Mouse (Mus musculus) macrophage (primary cell): ENCODE results near the gene Pdcl3. TPM values are rescaled to one million over a fixed set of nuclear protein-coding genes. Genes with fewer than 3 reads are reported as not detected.
"Not testable (repeated sequence)": the region's sequence is repeated elsewhere in the genome, so short reads cannot be mapped to it uniquely, and the experiment has no call there.

Experiments used
- H3K27ac ChIP-seq: fragments of 350-480 bp; formaldehyde crosslinking; 2 replicates; pipeline ENCODE4 v1.9.0; 2021
- H3K36me3 ChIP-seq: fragments of 350-480 bp; formaldehyde crosslinking; 2 replicates; pipeline ENCODE4 v1.9.0; 2021; ENCODE audit errors: inconsistent target
- H3K4me3 ChIP-seq: fragments of 350-480 bp; formaldehyde crosslinking; 2 replicates; pipeline ENCODE4 v1.9.0; 2021; ENCODE audit errors: inconsistent target
- H3K79me2 ChIP-seq: fragments of 350-480 bp; formaldehyde crosslinking; 2 replicates; pipeline ENCODE4 v1.9.0; 2021; ENCODE audit errors: inconsistent target
- WGBS: methylation state at CpG from one replicate; pipeline ENCODE4 v1.1.7; 2026; ENCODE audit warnings: inconsistent platforms; ENCODE audit not compliant: missing documents; 5-methylcytosine and 5-hydroxymethylcytosine counted together
- polyA plus RNA-seq: library from polyadenylated mRNA; stranded (reverse); fragments of 250-400 nt; gene quantifications from 3 replicates; pipeline ENCODE4 v1.2.4, GENCODE M21; 2018; ENCODE audit warnings: inconsistent platforms

The Pdcl3 gene
- polyA plus RNA-seq, 1 experiment from 2014 or later, result 66.2 TPM

DNA sequence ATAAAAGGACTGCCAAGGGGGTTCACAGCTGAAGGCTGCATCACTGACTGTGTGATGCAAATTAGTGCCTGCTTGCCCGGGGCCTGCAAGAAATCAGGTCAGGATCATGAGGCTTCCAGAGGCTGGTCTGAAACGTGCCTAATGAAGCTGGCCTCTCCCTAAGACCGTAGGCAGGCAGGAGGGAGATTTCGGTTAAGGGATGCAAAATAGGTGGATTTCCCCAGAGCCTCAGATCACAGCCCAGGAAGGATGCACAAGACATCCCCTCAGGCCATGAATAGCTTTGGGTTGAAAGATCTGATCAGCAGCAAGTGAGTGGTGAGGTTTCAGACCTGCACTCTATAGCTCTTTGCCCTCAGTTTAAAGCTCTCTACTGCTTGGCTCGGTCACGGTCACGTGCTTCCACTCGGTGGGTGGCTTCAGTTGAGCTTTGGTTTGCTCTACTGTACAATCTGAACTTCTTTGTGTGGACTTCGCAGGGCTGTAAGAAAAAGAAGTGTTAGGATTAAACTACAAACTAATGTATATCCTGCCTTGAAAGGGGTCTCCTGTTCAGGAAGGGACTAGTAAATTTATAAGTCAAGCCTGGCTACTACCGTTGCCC is 20.4 kb downstream of the Pdcl3 start:
- WGBS, result 92% methylated on average over 10 of the region's 10 CpGs
- Histone ChIP-seq H3K4me3 (no peak overlapping the region), H3K36me3 (no peaks in the 10 kb centered on the region), H3K27ac (no peak overlapping the region), H3K79me2 (no peaks in the 10 kb centered on the region)

DNA sequence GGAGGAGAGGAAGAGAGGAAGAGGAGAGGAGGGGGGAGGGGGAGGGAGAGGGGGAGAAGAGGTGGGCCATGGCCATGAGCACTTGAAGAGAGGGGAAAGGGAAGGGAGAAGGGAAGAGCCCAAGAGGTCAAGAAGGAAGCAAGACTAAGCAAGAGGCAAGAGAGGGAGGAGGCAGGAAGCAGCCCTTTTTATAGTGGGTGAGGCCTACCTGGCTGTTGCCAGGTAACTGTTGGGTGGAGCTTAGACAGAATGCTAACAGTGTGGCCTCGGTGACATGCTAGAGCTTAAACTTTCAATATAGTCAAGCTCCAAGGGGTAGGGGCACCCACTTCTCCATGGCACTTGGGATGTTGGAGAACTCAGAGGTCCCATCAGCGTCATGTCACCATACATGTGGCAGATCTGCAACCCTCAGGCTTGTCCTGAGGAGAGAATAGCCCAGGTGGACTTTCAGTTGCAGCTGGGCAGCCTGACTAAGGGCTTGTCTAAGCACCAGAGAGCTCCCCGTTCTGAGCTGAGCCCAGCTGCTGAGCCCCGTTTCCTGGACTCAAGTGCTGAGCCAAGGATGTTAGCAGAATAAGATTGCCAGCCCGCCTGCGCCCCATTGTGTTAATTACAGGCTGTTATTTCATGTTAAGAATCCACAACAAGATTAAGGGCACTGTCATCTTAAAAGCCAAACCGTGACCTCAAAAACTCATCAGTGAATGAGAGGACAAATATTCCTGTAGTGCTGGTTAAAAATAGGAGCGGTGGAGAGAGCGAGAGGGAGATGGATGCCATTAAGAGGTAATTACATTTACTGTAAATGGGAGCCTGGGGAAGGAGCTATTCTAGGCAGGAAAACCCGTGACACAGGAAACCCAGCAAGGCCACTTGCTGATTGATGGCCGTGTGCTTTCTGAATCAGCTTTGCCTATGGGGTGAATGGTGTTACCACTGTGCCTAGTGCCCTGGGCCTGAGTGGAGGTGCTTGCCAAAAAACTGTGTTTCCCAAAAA is 21.7 kb downstream of the Pdcl3 start:
- no peaks in the 10 kb centered on the region for H3K36me3 ChIP-seq
- no peaks in the 10 kb centered on the region for H3K79me2 ChIP-seq
- WGBS, result 25% methylated on average over 11 of the region's 11 CpGs
- H3K27ac ChIP-seq, result no peak overlapping the region
- H3K4me3 ChIP-seq, result no peak overlapping the region

DNA sequence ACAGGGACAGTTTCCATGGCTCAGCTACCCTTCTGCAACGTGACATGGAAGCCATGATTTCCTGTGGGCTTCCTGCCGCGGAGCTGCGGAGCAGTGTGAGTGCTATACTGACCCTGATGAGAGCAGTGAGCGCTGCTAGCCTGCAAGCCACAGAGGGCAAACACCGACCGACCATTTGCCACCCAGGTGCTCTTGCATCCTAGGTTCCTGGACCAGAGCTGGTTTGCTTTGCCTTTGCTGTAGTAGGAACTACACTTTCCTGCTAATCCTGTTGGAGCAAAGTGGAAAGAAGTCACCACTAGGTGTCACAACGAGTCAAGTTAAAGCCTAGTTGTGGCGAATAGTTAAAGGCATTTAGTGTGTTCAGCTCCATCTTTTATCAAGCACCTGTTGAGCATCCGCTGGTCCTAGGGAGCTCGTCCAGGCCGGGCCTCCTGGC is 25.2 kb downstream of the Pdcl3 start:
- H3K79me2 ChIP-seq, result no peaks in the 10 kb centered on the region
- no peak overlapping the region for H3K27ac ChIP-seq
- 2% methylated on average over 12 of the region's 12 CpGs for WGBS
- no peaks in the 10 kb centered on the region for H3K36me3 ChIP-seq
- H3K4me3 ChIP-seq, result no peak overlapping the region

DNA sequence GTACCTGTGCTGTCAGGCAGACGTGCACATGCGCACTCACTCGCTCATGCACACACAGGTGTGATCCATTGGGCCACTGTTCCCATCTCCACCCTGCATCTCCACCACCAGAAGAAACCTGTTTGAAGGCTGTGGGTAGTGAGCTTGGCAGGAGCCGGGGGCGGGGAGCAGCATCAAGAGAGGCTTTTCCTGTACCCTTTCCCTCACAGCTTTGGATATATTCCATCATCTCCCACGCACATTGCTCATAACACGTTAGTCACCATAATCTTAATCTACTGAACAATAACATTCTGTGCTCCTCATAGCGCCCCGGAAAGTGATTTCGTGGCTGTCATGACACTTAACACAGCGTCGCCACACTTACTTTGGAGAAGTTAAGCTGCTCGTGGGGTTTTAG is 27.2 kb downstream of the Pdcl3 start:
- Histone ChIP-seq H3K36me3 (no peaks in the 10 kb centered on the region), H3K27ac (no peak overlapping the region), H3K4me3 (no peak overlapping the region), H3K79me2 (no peaks in the 10 kb centered on the region)
- WGBS, result 92% methylated on average over 13 of the region's 13 CpGs

DNA sequence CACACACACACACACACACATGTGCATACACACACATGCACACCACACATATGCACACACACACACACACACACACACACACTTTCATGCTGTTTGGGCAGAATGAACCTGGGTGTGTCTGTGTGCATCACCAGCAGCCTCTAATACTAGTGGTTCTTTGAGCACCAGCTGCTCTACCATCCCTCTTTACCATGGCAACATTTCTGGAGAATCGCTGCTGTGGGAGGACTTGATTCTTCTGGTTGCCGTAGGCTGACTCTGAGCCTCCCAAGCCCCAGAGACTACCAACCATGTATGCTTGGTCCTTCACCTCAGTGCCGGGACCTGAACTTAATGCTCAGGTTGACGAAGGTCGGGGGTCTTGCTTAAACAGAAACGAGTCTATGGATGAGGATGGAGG is 28.4 kb downstream of the Pdcl3 start:
- WGBS, result 97% methylated on average over 6 of the region's 6 CpGs
- Histone ChIP-seq H3K4me3 (no peak overlapping the region), H3K36me3 (no peaks in the 10 kb centered on the region), H3K79me2 (no peaks in the 10 kb centered on the region), H3K27ac (no peak overlapping the region)

DNA sequence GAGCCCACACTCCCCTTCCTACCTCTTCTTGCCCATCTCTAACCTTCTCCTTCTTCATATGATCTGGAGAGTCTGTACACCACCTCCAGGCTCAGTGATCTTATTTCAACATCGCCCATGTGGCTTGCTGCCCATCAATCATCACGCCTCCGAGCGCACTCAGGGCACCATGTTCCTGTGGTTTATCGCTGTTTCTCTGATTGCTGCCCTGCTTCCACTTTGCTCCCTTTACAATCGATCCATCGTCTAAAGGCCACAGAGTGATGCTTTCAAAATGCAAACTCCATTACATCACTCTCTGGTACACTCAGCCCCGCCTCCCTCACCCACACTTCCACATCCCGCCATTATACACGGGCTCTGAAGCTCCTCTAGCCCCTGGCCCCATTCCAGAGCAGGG is 30.1 kb downstream of the Pdcl3 start:
- H3K4me3 ChIP-seq, result no peak overlapping the region
- H3K79me2 ChIP-seq, result no peaks in the 10 kb centered on the region
- 74% methylated on average over 10 of the region's 10 CpGs for WGBS
- no peaks in the 10 kb centered on the region for H3K36me3 ChIP-seq
- no peak overlapping the region for H3K27ac ChIP-seq

DNA sequence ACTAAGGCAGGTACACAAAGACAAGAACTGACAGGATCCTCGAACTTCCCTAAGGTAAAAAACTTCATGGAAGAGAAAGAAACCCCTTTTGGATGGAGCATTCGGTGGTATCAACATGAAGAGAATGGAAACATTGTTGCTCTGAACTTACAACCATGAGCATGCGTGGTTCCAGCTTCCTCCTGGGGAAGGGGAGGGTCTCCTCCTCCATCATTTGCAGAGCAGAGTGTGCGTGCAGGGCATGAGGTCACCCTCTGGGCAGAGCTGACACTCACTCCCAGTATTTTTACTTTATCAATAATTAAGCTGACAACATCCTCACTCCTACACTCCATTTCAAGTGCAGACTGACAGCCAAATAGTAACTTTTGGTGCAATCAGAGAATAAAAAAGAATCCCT is 32.5 kb downstream of the Pdcl3 start:
- no peak overlapping the region for H3K4me3 ChIP-seq
- no peaks in the 10 kb centered on the region for H3K36me3 ChIP-seq
- H3K79me2 ChIP-seq, result no peaks in the 10 kb centered on the region
- 90% methylated on average over 4 of the region's 4 CpGs for WGBS
- no peak overlapping the region for H3K27ac ChIP-seq

DNA sequence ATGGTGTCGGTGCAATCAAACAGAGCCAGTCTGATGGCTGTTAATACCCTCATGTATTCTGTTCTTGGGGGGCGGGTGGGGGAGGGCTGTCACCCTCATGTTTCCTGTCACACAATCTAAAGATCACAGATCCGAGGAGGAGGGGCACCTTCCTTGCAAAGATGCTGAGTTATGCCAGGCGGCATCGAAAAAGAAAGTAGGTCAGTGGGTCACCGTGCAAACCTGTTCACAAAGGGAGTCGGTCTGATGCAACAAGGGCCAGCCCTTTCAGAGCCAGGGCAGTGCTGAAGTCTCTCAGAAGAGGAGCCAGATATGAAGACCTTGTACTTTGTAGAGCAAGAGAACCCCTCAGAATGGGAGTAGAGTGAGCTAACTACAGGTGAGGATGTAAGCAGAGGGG is 39.7 kb downstream of the Pdcl3 start:
- H3K79me2 ChIP-seq, result no peaks in the 10 kb centered on the region
- H3K36me3 ChIP-seq, result no peaks in the 10 kb centered on the region
- 1% methylated on average over 5 of the region's 7 CpGs for WGBS
- no peak overlapping the region for H3K4me3 ChIP-seq
- H3K27ac ChIP-seq, result no peak overlapping the region

DNA sequence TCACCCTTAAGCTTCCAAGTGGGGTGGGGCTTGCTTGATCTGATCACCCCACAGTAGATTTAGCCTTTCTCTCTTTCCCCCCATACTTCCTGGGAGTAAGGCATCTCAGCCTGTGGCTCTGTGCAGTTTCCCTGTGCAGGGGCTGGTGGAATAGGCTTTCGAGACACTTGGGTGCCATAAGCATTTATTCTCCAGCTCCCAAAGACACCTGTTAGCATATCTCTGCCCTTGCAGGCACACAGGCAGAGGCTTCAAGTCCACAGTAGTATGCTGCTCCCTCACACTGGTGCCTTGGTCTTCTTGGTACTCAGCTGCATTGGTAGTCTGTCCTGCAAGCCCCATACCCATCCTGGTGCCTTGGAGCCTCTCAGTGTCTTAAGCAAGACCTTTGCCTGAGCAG is 40.4 kb downstream of the Pdcl3 start:
- Histone ChIP-seq H3K4me3 (no peak overlapping the region), H3K27ac (no peak overlapping the region), H3K79me2 (no peaks in the 10 kb centered on the region), H3K36me3 (no peaks in the 10 kb centered on the region)
- 94% methylated on average over 1 of the region's 1 CpGs for WGBS

DNA sequence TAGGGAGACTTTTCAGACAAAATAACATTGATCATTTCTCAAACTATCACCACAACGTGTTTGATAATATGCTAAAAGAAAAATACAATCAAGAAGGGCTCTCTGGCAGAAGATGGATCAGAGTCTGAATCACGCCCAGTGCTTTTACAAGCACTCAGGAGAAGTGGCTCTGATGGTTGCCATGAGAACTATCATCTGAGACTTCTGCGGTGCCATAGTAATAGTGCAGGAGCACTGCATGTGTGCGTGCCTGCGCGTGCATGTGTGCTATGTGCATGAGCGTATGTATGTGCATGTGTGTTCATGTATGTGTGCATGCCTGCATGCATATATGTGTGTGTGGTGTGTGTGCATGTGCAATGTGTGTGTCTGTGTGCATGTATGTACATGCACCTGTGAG is 43.8 kb downstream of the Pdcl3 start:
- H3K79me2 ChIP-seq, result no peaks in the 10 kb centered on the region
- no peak overlapping the region for H3K27ac ChIP-seq
- H3K4me3 ChIP-seq, result no peak overlapping the region
- H3K36me3 ChIP-seq, result no peaks in the 10 kb centered on the region
- WGBS, result 92% methylated on average over 7 of the region's 7 CpGs

DNA sequence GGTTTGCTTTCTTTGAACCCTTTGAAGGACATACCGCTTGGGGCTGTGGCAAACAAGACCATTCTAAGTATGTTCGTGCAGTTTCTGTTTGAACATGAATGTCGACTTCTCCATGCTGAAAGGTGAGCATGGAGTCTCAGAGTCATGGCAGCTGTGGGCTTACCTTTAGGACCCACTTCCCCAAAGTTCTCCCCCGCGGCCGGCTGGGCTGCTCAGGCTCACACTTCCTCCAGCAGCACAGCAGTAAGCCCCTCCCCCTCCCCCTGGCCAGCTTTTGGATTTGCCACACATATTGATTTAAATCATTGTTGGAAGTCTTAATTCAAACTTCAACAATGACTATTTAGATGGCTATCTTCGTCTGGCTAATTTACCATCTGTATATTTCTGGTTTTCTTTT is 44.7 kb downstream of the Pdcl3 start:
- Histone ChIP-seq H3K27ac (no peak overlapping the region), H3K4me3 (no peak overlapping the region), H3K36me3 (no peaks in the 10 kb centered on the region), H3K79me2 (no peaks in the 10 kb centered on the region)
- WGBS, result 14% methylated on average over 7 of the region's 7 CpGs

DNA sequence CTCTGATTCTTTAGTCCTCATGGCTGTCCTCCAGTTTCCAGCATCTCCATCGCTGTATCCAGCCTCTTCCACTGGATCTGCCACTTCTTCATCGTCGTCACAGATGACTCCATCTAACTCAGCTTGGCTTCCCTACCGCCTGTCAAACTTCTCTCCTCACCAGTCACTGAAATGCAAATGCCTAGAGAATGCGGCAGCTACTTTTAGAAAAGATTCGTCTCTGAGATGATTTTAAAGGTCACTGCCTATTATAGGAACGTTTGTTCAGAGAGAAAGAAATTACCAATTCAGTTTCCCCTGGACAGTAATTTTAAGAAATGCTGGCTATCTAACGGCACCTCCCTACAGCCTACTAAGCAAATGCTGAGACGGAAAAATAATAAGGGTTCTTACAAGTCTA is 50.4 kb downstream of the Pdcl3 start:
- no peaks in the 10 kb centered on the region for H3K36me3 ChIP-seq
- 96% methylated on average over 9 of the region's 9 CpGs for WGBS
- H3K79me2 ChIP-seq, result no peaks in the 10 kb centered on the region
- H3K4me3 ChIP-seq, result no peak overlapping the region
- no peak overlapping the region for H3K27ac ChIP-seq

DNA sequence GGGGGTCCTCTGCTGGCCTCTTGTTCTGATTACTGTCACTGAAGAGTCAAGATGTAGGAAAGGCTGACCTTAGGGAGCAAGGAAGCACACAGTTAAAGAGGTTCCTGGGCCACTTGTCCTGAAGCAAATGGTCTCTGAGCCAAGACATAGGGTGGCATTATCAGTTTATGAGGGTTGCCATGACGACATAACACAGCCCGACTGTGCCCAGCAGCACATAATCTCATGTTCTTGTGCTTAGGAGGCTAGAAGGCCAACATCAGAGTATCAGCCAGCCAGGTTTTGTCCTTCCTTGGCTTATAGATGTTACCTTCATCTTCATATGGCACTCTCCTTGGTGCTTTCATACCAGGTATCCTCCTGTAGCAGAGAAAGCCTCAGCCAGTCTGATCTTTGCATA is 56.8 kb downstream of the Pdcl3 start:
- H3K79me2 ChIP-seq, result no peaks in the 10 kb centered on the region
- H3K36me3 ChIP-seq, result no peaks in the 10 kb centered on the region
- no peak overlapping the region for H3K27ac ChIP-seq
- H3K4me3 ChIP-seq, result no peak overlapping the region
- 74% methylated on average over 2 of the region's 2 CpGs for WGBS

DNA sequence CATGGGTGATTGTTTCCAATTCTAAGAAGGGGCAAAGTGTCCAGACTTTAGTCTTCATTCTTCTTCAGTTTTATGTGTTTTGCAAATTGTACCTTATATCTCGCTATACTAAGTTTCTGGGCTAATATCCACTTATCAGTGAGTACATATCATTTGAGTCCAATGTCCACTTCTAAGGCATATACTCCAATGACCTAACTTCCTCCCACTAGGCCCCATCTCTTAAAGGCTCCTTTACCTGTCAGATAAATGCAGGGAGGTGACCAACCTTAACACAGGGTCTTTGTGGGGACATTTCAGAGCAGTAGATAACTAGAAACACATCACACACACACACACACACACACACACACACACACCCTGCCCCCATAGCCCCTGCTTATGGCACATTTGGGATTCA is 59.0 kb downstream of the Pdcl3 start:
- 100% methylated on average over 1 of the region's 1 CpGs for WGBS
- not testable (repeated sequence) for H3K36me3 ChIP-seq, H3K4me3 ChIP-seq, H3K27ac ChIP-seq, H3K79me2 ChIP-seq

DNA sequence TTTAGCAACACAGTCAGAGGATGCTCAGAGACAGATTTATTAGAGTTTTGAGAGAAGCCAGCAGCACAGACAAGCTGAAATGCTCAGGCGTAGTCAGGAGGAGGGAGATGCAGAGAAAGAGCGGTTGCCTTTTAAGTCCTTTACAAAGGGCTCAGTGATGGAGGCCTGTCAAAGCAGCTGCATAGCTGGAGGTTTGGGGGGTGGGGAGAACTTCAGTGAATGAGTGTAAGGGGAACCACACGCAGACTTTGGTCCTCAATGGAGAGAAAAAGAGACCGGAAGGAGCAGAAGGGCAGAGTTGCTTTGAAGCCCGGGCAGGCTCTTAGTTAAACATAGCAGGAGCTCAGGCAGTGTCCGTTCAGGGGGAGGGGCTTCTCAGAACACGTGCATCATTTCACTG is 61.3 kb downstream of the Pdcl3 start:
- no peaks in the 10 kb centered on the region for H3K79me2 ChIP-seq
- no peak overlapping the region for H3K4me3 ChIP-seq
- 77% methylated on average over 7 of the region's 7 CpGs for WGBS
- no peaks in the 10 kb centered on the region for H3K36me3 ChIP-seq
- H3K27ac ChIP-seq, result no peak overlapping the region
